Mouse (Mus musculus) ES-CJ7 (cell line): ENCODE data around the gene Heatr5b.
A peak's percentile ranks its signal among the peaks of the same experiment; 100 is the strongest.

ENCODE experiments used
- DNase-seq: peaks from one replicate; pipeline ENCODE4 v3.0.0; 2011; ENCODE audit warnings: low read depth, low spot score

The Heatr5b gene

DNA sequence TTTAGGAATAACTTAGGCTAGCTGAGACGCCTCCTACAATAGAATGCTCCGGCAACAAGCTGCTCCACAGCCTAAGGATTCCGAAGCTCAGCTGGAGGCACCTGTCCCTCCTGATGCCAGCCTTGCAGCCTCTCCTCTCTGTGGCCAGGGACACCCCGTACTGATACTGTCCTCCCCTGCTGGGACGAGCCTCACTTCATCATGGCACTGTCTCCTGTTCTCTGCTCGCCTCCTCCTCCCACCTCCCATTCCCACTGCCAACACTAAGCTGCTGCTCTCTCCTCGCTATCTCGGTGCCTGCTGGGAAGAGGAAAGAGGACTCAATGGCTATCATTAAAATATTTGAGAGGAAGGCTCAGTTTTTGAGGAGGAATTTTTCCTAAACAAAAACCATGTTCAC, 67.6 kb downstream of the Heatr5b start:
- DNase-seq = no peak

DNA sequence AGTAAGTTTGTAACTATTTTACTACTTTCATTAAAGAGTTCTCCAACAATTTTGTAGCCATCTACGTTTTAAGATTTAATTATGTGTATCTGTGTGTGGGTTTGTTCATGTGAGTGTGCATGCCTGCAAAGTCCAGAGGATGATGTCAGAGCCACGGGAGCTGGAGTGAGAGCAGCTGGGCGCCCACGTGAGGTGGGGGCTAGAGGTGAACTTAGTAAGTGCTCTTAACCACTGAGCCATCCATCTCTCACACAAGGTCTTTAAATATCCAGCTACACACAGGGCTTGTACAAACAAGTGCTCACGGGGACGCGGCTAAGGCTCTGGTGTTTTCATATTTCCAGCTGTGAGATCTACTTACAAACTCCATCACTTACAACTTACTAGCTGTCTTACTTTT, 69.1 kb downstream of the Heatr5b start:
- DNase-seq = no peak

DNA sequence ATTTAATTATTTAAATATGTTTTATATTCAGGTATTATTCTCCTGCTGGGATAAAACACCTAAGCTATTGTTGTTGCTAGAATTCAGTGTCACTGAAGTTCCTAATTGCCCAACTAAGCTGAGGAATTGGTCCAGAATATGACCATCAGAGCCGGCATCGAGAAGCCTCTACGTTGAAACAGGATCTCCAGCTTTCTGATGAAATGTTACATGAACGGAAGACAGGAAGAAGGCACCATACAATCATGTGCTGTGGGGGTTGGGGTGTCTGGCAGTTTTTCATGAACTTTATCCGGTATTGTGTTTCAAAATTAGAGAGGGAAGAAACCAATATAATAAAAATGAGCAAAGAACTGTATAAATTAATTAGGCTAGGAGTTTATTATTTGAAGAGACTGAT, 71.9 kb downstream of the Heatr5b start:
- no peak for DNase-seq

DNA sequence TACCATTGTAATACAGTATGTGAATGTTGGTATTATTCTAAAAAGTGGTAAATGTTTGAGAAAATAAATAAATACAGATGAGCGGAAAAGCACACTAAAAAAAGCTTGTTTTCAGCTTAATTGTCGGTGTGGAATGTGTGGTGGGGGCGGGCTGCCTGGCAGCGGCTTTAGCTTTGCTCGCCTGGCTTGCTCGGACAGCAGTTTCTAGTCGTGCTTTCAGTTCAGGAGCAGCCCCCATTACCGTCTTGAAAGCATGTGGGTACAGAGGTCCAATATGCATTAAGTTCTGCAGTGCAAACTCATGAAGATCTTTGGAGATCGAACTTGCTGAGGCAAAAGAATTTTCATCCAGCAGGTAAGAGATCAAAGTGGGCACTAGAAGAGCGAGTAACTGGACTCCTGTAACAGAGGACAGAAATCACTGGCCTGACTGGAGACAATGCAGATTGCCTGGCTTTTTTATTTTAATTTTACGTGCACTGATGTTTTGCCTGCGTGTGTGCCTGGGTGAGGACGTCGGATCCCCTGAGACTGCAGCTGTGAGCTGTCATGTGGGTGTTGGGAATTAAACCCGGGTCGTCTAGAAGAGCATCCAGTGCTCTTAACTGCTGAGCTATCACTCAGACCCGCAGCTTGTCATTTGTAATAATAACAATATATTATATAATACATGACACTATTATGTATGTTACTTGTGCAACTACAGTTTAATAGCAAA, 82.1 kb downstream of the Heatr5b start:
- no peak for DNase-seq

- DNase-seq = peak; percentile 37
Measured at GRCm38 (mm10) chr17:78752064-78752463, 83.1 kb downstream of the Heatr5b start.

GRCm38 (mm10) chr17:78748440-78748839, 86.7 kb downstream of the Heatr5b start:
- DNase-seq = no peak

DNA sequence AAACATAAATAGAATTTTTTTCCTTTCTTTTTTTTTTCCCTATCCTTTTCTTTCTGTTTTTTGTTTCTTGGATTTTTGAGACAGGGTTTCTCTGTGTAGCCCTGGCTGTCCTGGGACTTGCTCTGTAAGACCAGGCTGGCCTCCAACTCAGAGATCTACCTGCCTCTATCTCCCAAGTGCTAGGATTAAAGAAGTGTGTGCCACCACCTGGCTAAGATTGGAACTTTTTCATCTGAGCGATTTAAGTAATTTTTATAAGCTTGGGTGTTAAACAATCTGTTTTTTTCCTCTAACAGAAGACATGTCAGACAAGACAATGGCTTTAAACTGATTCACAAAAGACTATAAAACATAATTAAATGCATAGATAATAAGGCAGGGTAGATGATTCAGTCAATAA, 96.7 kb downstream of the Heatr5b start:
- no peak for DNase-seq

DNA sequence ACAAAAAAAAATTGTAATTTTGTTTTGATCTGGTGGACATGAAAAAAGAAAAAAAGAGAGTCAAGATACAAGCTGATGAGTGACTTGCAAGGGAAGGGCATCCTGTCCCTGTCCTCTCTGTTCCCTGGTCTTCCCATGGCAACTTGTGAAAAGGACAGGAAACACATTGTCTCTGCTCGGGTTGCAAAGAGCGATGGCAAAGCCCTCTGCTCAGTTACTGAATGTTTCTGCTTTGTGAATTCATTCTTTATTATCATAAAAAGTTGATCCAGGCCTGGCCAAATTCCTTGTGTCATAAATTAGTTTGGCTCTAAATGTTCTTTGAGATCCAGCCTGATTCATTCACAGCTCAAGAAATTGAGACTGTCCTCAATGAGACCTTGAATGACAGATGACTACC, 97.4 kb downstream of the Heatr5b start:
- DNase-seq = no peak

DNA sequence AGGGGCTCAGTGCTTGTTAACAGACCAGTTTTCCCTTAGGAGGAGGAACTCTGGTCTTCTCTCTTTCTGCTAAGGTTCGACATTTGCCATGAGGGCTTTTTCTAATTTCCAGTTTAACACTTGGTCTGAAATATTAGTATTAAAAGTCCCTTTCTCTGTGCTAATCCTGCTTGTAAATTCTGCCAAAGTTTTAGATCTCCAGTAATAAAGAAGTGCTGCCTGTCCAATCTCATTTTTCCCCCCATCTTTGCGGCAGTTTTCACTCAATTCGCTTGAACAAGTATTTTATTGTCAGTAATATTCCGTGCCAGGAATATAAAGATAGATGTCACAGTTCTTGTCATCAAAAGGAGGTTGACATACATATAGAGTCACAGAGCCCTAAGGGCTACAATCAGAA, 98.1 kb downstream of the Heatr5b start, which contains the start of gene Strn:
Gene Strn (minus strand): TSS at position 101 of the 400 bp plus-strand sequence.
- no peak for DNase-seq

- peak; percentile 95 for DNase-seq
Measured at GRCm38 (mm10) chr17:78736473-78736988, 98.6 kb downstream of the Heatr5b start.

- DNase-seq = peak; percentile 76
Measured at GRCm38 (mm10) chr17:78735731-78736472, 99.3 kb downstream of the Heatr5b start.

DNA sequence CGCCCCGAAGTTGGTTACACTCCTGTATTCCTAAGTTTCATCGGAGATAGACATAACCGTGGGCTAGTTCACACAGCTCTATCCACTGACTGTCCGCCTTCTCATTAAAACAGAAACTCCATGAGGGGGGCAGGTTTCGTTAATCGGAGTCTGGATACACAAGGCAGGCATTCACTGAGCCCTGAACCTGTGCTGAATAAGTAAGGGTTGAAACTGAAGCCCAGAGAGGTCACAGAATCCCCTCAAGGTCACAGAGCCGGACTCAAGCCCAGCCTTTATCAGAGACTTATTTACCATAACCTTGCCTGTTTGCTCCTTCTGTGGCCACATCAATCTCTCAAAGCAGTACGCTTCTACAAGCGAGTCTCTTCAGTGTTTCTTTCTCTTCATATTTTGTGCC, 100.4 kb downstream of the Heatr5b start:
- DNase-seq = peak; percentile 36

GRCm38 (mm10) chr17:78732056-78732455, 103.1 kb downstream of the Heatr5b start:
- DNase-seq = no peak

GRCm38 (mm10) chr17:78726746-78727449, 108.3 kb downstream of the Heatr5b start:
- no peak for DNase-seq

DNA sequence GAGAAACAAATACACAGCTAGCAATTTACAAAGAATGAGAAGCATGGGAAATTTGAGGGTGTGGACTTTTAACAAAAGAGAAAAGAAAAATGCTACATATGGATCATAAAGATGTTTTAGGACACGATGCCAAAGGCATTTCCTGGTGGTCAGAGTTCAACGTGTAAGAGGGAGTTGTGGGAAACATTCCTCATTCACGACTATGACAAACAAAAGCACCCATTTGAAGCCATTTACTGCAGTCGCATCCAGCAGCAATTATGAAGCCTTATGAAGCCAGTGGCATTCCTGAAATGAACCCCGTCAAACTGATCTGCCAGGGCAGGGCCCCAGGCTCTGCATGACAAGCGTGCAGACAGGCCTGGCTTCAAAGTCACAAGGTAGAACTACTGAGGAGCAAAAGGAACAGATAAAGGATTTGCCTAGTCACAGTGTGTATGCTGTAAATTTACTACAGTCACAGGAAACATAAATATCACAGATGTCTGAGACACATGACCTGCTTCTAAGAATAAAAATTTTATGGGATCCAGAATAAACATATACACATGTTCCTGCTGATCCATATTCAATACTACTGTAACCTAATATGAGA, 110.6 kb downstream of the Heatr5b start:
- DNase-seq = no peak

GRCm38 (mm10) chr17:78721690-78722089, 113.5 kb downstream of the Heatr5b start:
- no peak for DNase-seq

DNA sequence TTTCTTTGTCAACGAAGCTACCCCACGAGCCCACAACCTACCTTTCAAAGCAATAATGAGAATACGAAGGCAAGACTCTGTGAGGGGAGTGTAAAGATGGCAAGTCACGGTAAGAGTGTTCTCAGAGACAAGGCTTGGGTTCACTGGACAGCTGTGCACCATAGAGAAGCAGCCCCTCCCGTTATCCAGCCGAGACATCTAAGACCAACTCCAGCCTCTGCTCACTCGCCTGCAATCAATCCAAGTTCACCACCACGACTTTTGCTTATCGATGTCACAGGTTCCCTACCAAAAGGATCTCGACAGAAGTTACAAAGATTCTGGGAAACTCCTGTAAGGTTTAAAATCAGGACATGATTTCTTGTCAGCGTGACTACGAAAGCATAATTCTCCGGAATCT, 116.1 kb downstream of the Heatr5b start:
- no peak for DNase-seq

DNA sequence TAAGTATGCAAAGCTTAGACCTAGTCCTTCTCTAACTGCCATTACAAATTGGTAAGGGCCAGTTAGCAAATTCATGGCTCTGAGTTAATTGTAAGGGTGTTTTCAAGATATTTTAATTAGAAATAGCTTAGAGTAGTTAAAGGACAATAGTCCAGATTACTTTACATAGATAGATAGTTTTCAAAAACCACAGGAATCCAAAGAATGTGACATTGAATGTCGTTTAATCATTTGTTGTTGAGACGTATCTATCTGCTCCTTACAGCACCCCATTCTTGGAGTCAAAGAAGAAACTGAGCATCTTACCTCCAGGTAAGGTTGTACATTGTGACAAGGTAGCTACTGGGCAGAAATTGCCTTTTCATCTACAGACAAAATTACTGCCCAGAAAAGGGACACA, 124.9 kb downstream of the Heatr5b start:
- no peak for DNase-seq

GRCm38 (mm10) chr17:78708422-78708821, 126.7 kb downstream of the Heatr5b start:
- no peak for DNase-seq

- no peak for DNase-seq
Measured at GRCm38 (mm10) chr17:78702988-78703387, 132.2 kb downstream of the Heatr5b start.
